Mouse (Mus musculus) stomach, embryonic 14.5 days (tissue): ENCODE measurements at regions not wholly inside any gene's neighbourhood (a gene's known extent, or its start where the extent isn't known, plus 50 kb on each side); places are given as distances from the start of the nearest gene placed in this dataset.

ENCODE experiments used
- ATAC-seq: fragments of 200-750 bp; cut with Nextera tagmentation; 2 replicates; pipeline ENCODE4 v1.8.0; 2017; ENCODE audit warnings: low read depth, moderate TSS enrichment; ENCODE audit not compliant: insufficient number of reproducible peaks, insufficient read depth, low FRiP score
- H3K27ac ChIP-seq: fragments of 300-500 bp; sonication (generic); 2 replicates; pipeline ENCODE4 v1.5.1; 2014; ENCODE audit warnings: mild to moderate bottlenecking, low read length, moderate library complexity, mixed read lengths
- H3K27me3 ChIP-seq: fragments of 300-500 bp; sonication (generic); 2 replicates; pipeline ENCODE4 v1.6.1; 2014; ENCODE audit warnings: low read length, control low read depth, mixed read lengths; ENCODE audit not compliant: control insufficient read depth, insufficient read depth
- H3K36me3 ChIP-seq: fragments of 300-500 bp; sonication (generic); 2 replicates; pipeline ENCODE4 v1.6.1; 2014; ENCODE audit warnings: mild to moderate bottlenecking, control low read depth, low read length, moderate library complexity, mixed read lengths; ENCODE audit not compliant: control insufficient read depth, insufficient read depth
- H3K4me1 ChIP-seq: fragments of 300-500 bp; sonication (generic); 2 replicates; pipeline ENCODE4 v1.6.1; 2014; ENCODE audit warnings: low read length, control low read depth, mixed read lengths; ENCODE audit not compliant: control insufficient read depth, insufficient read depth
- H3K4me2 ChIP-seq: fragments of 300-500 bp; sonication (generic); replicated peaks from 2 replicates; pipeline ENCODE4 v1.6.1; 2014; ENCODE audit warnings: low read depth, low read length, control low read depth
- H3K4me3 ChIP-seq: fragments of 300-500 bp; sonication (generic); 2 replicates; pipeline ENCODE4 v1.5.1; 2014; ENCODE audit warnings: low read depth, low read length, control low read depth
- H3K9ac ChIP-seq: fragments of 300-500 bp; sonication (generic); replicated peaks from 2 replicates; pipeline ENCODE4 v1.6.1; 2014; ENCODE audit warnings: low read depth, mild to moderate bottlenecking, control low read depth, low read length, moderate library complexity, mixed read lengths
- H3K9me3 ChIP-seq: fragments of 300-500 bp; sonication (generic); 2 replicates; pipeline ENCODE4 v1.6.1; 2016; ENCODE audit warnings: low read depth, low read length, control low read depth; ENCODE audit not compliant: control insufficient read depth
- WGBS: fragments of 180-500 bp; shearing (Covaris S2); extraction: QIAGEN DNeasy Blood & Tissue Kit; methylation state at CpG from one replicate; pipeline ENCODE4 v1.1.7; 2014; 5-methylcytosine and 5-hydroxymethylcytosine counted together

- Histone ChIP-seq H3K4me2 (no peak overlapping the region), H3K27ac (no peak overlapping the region), H3K9me3 (no peaks in the 10 kb centered on the region), H3K36me3 (no peaks in the 10 kb centered on the region), H3K9ac (no peak overlapping the region), H3K4me3 (no peak overlapping the region), H3K27me3 (no peaks in the 10 kb centered on the region), H3K4me1 (no peaks in the 10 kb centered on the region)
- WGBS, result 85% methylated on average over 1 of the region's 1 CpGs
- ATAC-seq, result no peak
Observed at GRCm38 (mm10) chr6:107051604-107052003, 251.7 kb upstream of the Crbn start.

GRCm38 (mm10) chr6:107052180-107052579, 252.3 kb upstream of the Crbn start:
- 77% methylated on average over 1 of the region's 1 CpGs for WGBS
- Histone ChIP-seq H3K9ac (no peak overlapping the region), H3K27ac (no peak overlapping the region), H3K9me3 (no peaks in the 10 kb centered on the region), H3K27me3 (no peaks in the 10 kb centered on the region), H3K4me2 (no peak overlapping the region), H3K36me3 (no peaks in the 10 kb centered on the region), H3K4me3 (no peak overlapping the region), H3K4me1 (no peaks in the 10 kb centered on the region)
- no peak for ATAC-seq

GRCm38 (mm10) chr6:107059001-107059765, 259.3 kb upstream of the Crbn start:
- no peak overlapping the region for H3K4me2 ChIP-seq
- no peaks in the 10 kb centered on the region for H3K36me3 ChIP-seq
- ATAC-seq, result no peak
- H3K27ac ChIP-seq, result no peak overlapping the region
- no peaks in the 10 kb centered on the region for H3K27me3 ChIP-seq
- H3K9ac ChIP-seq, result no peak overlapping the region
- H3K9me3 ChIP-seq, result no peaks in the 10 kb centered on the region
- 92% methylated on average over 3 of the region's 3 CpGs for WGBS
- no peak overlapping the region for H3K4me3 ChIP-seq
- no peaks in the 10 kb centered on the region for H3K4me1 ChIP-seq

GRCm38 (mm10) chr6:107062886-107063565, 263.1 kb upstream of the Crbn start:
- WGBS, result 86% methylated on average over 6 of the region's 6 CpGs
- no peak overlapping the region for H3K9ac ChIP-seq
- no peak overlapping the region for H3K4me2 ChIP-seq
- no peak overlapping the region for H3K4me3 ChIP-seq
- no peaks in the 10 kb centered on the region for H3K36me3 ChIP-seq
- no peaks in the 10 kb centered on the region for H3K27me3 ChIP-seq
- no peak overlapping the region for H3K27ac ChIP-seq
- no peak for ATAC-seq
- H3K4me1 ChIP-seq, result no peaks in the 10 kb centered on the region
- no peaks in the 10 kb centered on the region for H3K9me3 ChIP-seq

- Histone ChIP-seq H3K9ac (no peak overlapping the region), H3K4me3 (no peak overlapping the region), H3K36me3 (no peaks in the 10 kb centered on the region), H3K27me3 (no peaks in the 10 kb centered on the region), H3K4me1 (no peaks in the 10 kb centered on the region), H3K9me3 (no peaks in the 10 kb centered on the region), H3K27ac (no peak overlapping the region), H3K4me2 (no peak overlapping the region)
- 87% methylated on average over 7 of the region's 7 CpGs for WGBS
- no peak for ATAC-seq
Observed at GRCm38 (mm10) chr6:107070441-107070840, 270.6 kb upstream of the Crbn start.

GRCm38 (mm10) chr6:107092600-107092999, 292.7 kb upstream of the Crbn start:
- Histone ChIP-seq H3K9me3 (no peaks in the 10 kb centered on the region), H3K27ac (no peak overlapping the region), H3K4me3 (no peak overlapping the region), H3K9ac (no peak overlapping the region), H3K4me2 (no peak overlapping the region), H3K4me1 (no peaks in the 10 kb centered on the region), H3K27me3 (no peaks in the 10 kb centered on the region), H3K36me3 (no peaks in the 10 kb centered on the region)
- ATAC-seq, result no peak

- Histone ChIP-seq H3K9ac (no peak overlapping the region), H3K4me3 (no peak overlapping the region), H3K4me1 (no peaks in the 10 kb centered on the region), H3K27me3 (no peaks in the 10 kb centered on the region), H3K27ac (no peak overlapping the region), H3K9me3 (no peaks in the 10 kb centered on the region), H3K4me2 (no peak overlapping the region), H3K36me3 (no peaks in the 10 kb centered on the region)
- no peak for ATAC-seq
- WGBS, result 83% methylated on average over 1 of the region's 1 CpGs
Observed at GRCm38 (mm10) chr6:107128716-107129115, 328.8 kb upstream of the Crbn start.

- H3K4me2 ChIP-seq, result no peak overlapping the region
Observed at GRCm38 (mm10) chr6:107167736-107168491, 361.7 kb upstream of the Lrrn1 start.

More at GRCm38 (mm10) chr6:107167736-107168491, 361.7 kb upstream of the Lrrn1 start:
- Histone ChIP-seq H3K27ac (no peak overlapping the region), H3K4me3 (no peak overlapping the region), H3K27me3 (no peaks in the 10 kb centered on the region), H3K9ac (no peak overlapping the region), H3K9me3 (no peaks in the 10 kb centered on the region), H3K36me3 (no peaks in the 10 kb centered on the region), H3K4me1 (no peaks in the 10 kb centered on the region)
- no peak for ATAC-seq
- WGBS, result 67% methylated on average over 3 of the region's 3 CpGs
